17 mouse cellular contexts compared by ENCODE assay signal in genomic region chr12:31256121-31256903, GRCm38 (mm10). TPM values are rescaled to one million over a fixed set of nuclear protein-coding genes. Genes with fewer than 3 reads are reported as not detected.
DNase-seq lines count a peak whose midpoint lies in the region; ATAC-seq and TF ChIP-seq lines count a peak whose summit lies in the region.
"Had no signal": no experiment of that assay in that cellular context is flagged by ENCODE, and none has a peak within 500 bp of the region (broad histone marks: within the 10 kb centered on the region; RNA-seq: fewer than 3 reads in every experiment).

No protein-coding gene starts in this region.

- no peaks in the 10 kb centered on the region for H3K9me3 ChIP-seq in embryonic facial prominence, embryonic 14.5 days (ENCODE audit: control insufficient read depth, low read length)
- no peaks in the 10 kb centered on the region for H3K9me3 ChIP-seq in embryonic facial prominence, embryonic 10.5 days
- no peaks in the 10 kb centered on the region for H3K9me3 ChIP-seq in lung, postnatal 0 days (ENCODE audit: low read length)
- H3K9me3 ChIP-seq in liver, embryonic 13.5 days (replicated peaks), result no peaks in the 10 kb centered on the region
- no peaks in the 10 kb centered on the region for H3K9me3 ChIP-seq in stomach, postnatal 0 days (ENCODE audit: control insufficient read depth, low read length)
- H3K9me3 ChIP-seq: heart, embryonic 13.5 days had no signal

- no peak overlapping the region for H3K4me3 ChIP-seq in embryonic facial prominence, embryonic 14.5 days (ENCODE audit: low read depth, low read length)
- H3K4me3 ChIP-seq in embryonic facial prominence, embryonic 10.5 days, result no peak overlapping the region
- H3K4me3 ChIP-seq in lung, postnatal 0 days (ENCODE audit: low read depth, low read length), result no peak overlapping the region
- H3K4me3 ChIP-seq in liver, embryonic 13.5 days (replicated peaks), result no peak overlapping the region
- H3K4me3 ChIP-seq in stomach, postnatal 0 days (ENCODE audit: low read depth, low read length), result no peak overlapping the region
- H3K4me3 ChIP-seq: gastrocnemius, adult 2 months; heart, embryonic 13.5 days; myocyte had no signal

- H3K27me3 ChIP-seq in embryonic facial prominence, embryonic 14.5 days (replicated peaks; ENCODE audit: control insufficient read depth, insufficient read depth, low read length), result no peaks in the 10 kb centered on the region
- H3K27me3 ChIP-seq in embryonic facial prominence, embryonic 10.5 days (replicated peaks; ENCODE audit: low read depth, poor library complexity, severe bottlenecking), result peaks cover 3% of the 10 kb centered on the region; the same call in 1 of the 2 replicates
- no peaks in the 10 kb centered on the region for H3K27me3 ChIP-seq in lung, postnatal 0 days (replicated peaks; ENCODE audit: insufficient read depth, low read length)
- no peaks in the 10 kb centered on the region for H3K27me3 ChIP-seq in liver, embryonic 13.5 days
- H3K27me3 ChIP-seq in stomach, postnatal 0 days (ENCODE audit: control insufficient read depth, insufficient read depth, low read length), result no peaks in the 10 kb centered on the region
- H3K27me3 ChIP-seq: heart, embryonic 13.5 days had no signal

- 69% methylated on average over 9 of the region's 9 CpGs for WGBS in embryonic facial prominence, embryonic 14.5 days
- WGBS in embryonic facial prominence, embryonic 10.5 days, result 76% methylated on average over 9 of the region's 9 CpGs
- WGBS in lung, postnatal 0 days, result 50% methylated on average over 9 of the region's 9 CpGs
- WGBS in liver, embryonic 13.5 days (ENCODE audit: insufficient replicate concordance), result 68% methylated on average over 9 of the region's 9 CpGs
- 53% methylated on average over 9 of the region's 9 CpGs for WGBS in stomach, postnatal 0 days

- TF ChIP-seq CTCF in lung, postnatal 0 days (IDR thresholded peaks at IDR 0.05), result no peak
- no peak for TF ChIP-seq CTCF in stomach, postnatal 0 days (IDR thresholded peaks at IDR 0.05; ENCODE audit: low read depth)

- no peak for TF ChIP-seq EP300 in lung, postnatal 0 days (IDR thresholded peaks at IDR 0.05)
- no peak for TF ChIP-seq EP300 in stomach, postnatal 0 days (optimal IDR thresholded peaks at IDR 0.05)

- H3K27ac ChIP-seq in embryonic facial prominence, embryonic 14.5 days (replicated peaks; ENCODE audit: low read depth, low read length), result no peak overlapping the region
- H3K27ac ChIP-seq in embryonic facial prominence, embryonic 10.5 days (replicated peaks), result no peak overlapping the region
- H3K27ac ChIP-seq in lung, postnatal 0 days (ENCODE audit: low read length), result no peak overlapping the region
- H3K27ac ChIP-seq in liver, embryonic 13.5 days, result no peak overlapping the region
- peak overlapping the region; percentile 80 for H3K27ac ChIP-seq in stomach, postnatal 0 days (replicated peaks)
- H3K27ac ChIP-seq: gastrocnemius, adult 2 months; heart, embryonic 13.5 days; hindbrain, embryonic 14.5 days had no signal

- peak; percentile 53; the same call in 1 of the 2 replicates for ATAC-seq in embryonic facial prominence, embryonic 14.5 days (ENCODE audit: low read depth)
- peak; percentile 82 for ATAC-seq in lung, postnatal 0 days
- peak; percentile 76 for ATAC-seq in liver, embryonic 13.5 days (ENCODE audit: low read depth)
- peak; percentile 92 for ATAC-seq in stomach, postnatal 0 days (ENCODE audit: low FRiP score, low TSS enrichment)

- DNase-seq in embryonic facial prominence, embryonic 14.5 days (ENCODE audit: low spot score), result no peak
- no peak for DNase-seq in embryonic facial prominence, embryonic 10.5 days (ENCODE audit: low spot score)
- peak; percentile 66 for DNase-seq in lung, postnatal 0 days (ENCODE audit: low spot score)
- DNase-seq in lung, postnatal 10 days, result no peak
- no peak for DNase-seq in liver, embryonic 13.5 days
- DNase-seq in stomach, postnatal 0 days (ENCODE audit: low spot score), result peak; percentile 48
- DNase-seq in cerebellum, postnatal 4 days (ENCODE audit: low spot score in 2 of 2), result no peak
- no peak for DNase-seq in natural killer cell, adult 2 months (ENCODE audit: low spot score in 2 of 2)
- DNase-seq: cerebellum, postnatal 10 days; gastrocnemius, adult 2 months; layer of hippocampus, adult 9-11 months; thymus, adult 18-20 months had no signal

- no peak overlapping the region for H3K4me2 ChIP-seq in embryonic facial prominence, embryonic 14.5 days (ENCODE audit: low read depth, low read length)
- no peak overlapping the region for H3K4me2 ChIP-seq in lung, postnatal 0 days (replicated peaks; ENCODE audit: low read depth, low read length)
- H3K4me2 ChIP-seq in liver, embryonic 13.5 days, result no peak overlapping the region
- H3K4me2 ChIP-seq in stomach, postnatal 0 days (replicated peaks; ENCODE audit: low read depth), result no peak overlapping the region
- H3K4me2 ChIP-seq: heart, embryonic 13.5 days; hindbrain, embryonic 14.5 days had no signal

- no peaks in the 10 kb centered on the region for H3K36me3 ChIP-seq in embryonic facial prominence, embryonic 14.5 days (ENCODE audit: control insufficient read depth, insufficient read depth, low read length)
- H3K36me3 ChIP-seq in embryonic facial prominence, embryonic 10.5 days (replicated peaks), result no peaks in the 10 kb centered on the region
- no peaks in the 10 kb centered on the region for H3K36me3 ChIP-seq in lung, postnatal 0 days (ENCODE audit: insufficient read depth, low read length)
- no peaks in the 10 kb centered on the region for H3K36me3 ChIP-seq in liver, embryonic 13.5 days
- no peaks in the 10 kb centered on the region for H3K36me3 ChIP-seq in stomach, postnatal 0 days (ENCODE audit: control insufficient read depth, insufficient read depth, low read length)
- H3K36me3 ChIP-seq: heart, embryonic 13.5 days had no signal

- no peaks in the 10 kb centered on the region for H3K4me1 ChIP-seq in embryonic facial prominence, embryonic 14.5 days (ENCODE audit: control insufficient read depth, insufficient read depth, low read length)
- H3K4me1 ChIP-seq in embryonic facial prominence, embryonic 10.5 days, result no peaks in the 10 kb centered on the region
- H3K4me1 ChIP-seq in lung, postnatal 0 days (ENCODE audit: insufficient read depth, low read depth, low read length), result no peaks in the 10 kb centered on the region
- H3K4me1 ChIP-seq in liver, embryonic 13.5 days (replicated peaks), result no peaks in the 10 kb centered on the region
- peaks cover 3% of the 10 kb centered on the region for H3K4me1 ChIP-seq in stomach, postnatal 0 days (replicated peaks; ENCODE audit: control insufficient read depth, insufficient read depth)

- H3K9ac ChIP-seq in embryonic facial prominence, embryonic 14.5 days (ENCODE audit: low read depth, low read length), result no peak overlapping the region
- no peak overlapping the region for H3K9ac ChIP-seq in lung, postnatal 0 days (replicated peaks; ENCODE audit: low read depth)
- H3K9ac ChIP-seq in liver, embryonic 13.5 days, result no peak overlapping the region
- H3K9ac ChIP-seq in stomach, postnatal 0 days (ENCODE audit: low read length), result no peak overlapping the region
- H3K9ac ChIP-seq: heart, embryonic 13.5 days; hindbrain, embryonic 14.5 days had no signal

RNA-seq across cellular contexts. Expression of gene Lamb1, which starts 8.7 kb away (rescaled TPM):
- 84.2 and 93.9 TPM in 2 replicates for polyA plus RNA-seq in embryonic facial prominence, embryonic 14.5 days (2014; fragmentation: Nextera tagmentation; extraction: Ambion mirVana)
- 37.2 and 42.5 TPM in 2 replicates for polyA plus RNA-seq in embryonic facial prominence, embryonic 10.5 days (2016; fragmentation: Nextera tagmentation; extraction: Ambion mirVana)
- polyA plus RNA-seq in lung, postnatal 0 days (2015; fragmentation: Nextera tagmentation; extraction: Ambion mirVana), result 54.8 and 56.0 TPM in 2 replicates
- 3.7 and 4.3 TPM in 2 replicates for polyA plus RNA-seq in liver, embryonic 13.5 days (2015; fragmentation: Nextera tagmentation; extraction: Ambion mirVana)
- 30.6 and 31.7 TPM in 2 replicates for polyA plus RNA-seq in stomach, postnatal 0 days (2015; fragmentation: Nextera tagmentation; extraction: Ambion mirVana)

RNA-seq across cellular contexts. Expression of gene Gm6993, which starts 15.7 kb away (rescaled TPM):
- polyA plus RNA-seq in embryonic facial prominence, embryonic 14.5 days (2014; fragmentation: Nextera tagmentation; extraction: Ambion mirVana), result not detected in 2 replicates
- polyA plus RNA-seq in embryonic facial prominence, embryonic 10.5 days (2016; fragmentation: Nextera tagmentation; extraction: Ambion mirVana), result not detected in 2 replicates
- not detected in 2 replicates for polyA plus RNA-seq in lung, postnatal 0 days (2015; fragmentation: Nextera tagmentation; extraction: Ambion mirVana)
- not detected in 2 replicates for polyA plus RNA-seq in liver, embryonic 13.5 days (2015; fragmentation: Nextera tagmentation; extraction: Ambion mirVana)
- not detected in 2 replicates for polyA plus RNA-seq in stomach, postnatal 0 days (2015; fragmentation: Nextera tagmentation; extraction: Ambion mirVana)
- polyA plus RNA-seq: embryonic facial prominence, embryonic 11.5 days; forebrain, embryonic 11.5 days; heart, embryonic 13.5 days; hindbrain, embryonic 14.5 days; myocyte had no signal

Comparison
In these comparisons a context has a peak if more than half of its experiments do, and no peak if none do; other contexts are left out.
1. DNase-seq: peak in lung, postnatal 0 days (single experiment) and stomach, postnatal 0 days (single experiment); none in embryonic facial prominence, embryonic 14.5 days (single experiment), embryonic facial prominence, embryonic 10.5 days (single experiment), lung, postnatal 10 days (single experiment), liver, embryonic 13.5 days (single experiment), cerebellum, postnatal 4 days (0 of 2) and natural killer cell, adult 2 months (0 of 2).
2. Peak in every context shown above with its lines, with median percentiles within 50 percentile points of each other: ATAC-seq.